Mouse (Mus musculus): ENCODE data around the gene Arg2. TPM values are rescaled to one million over a fixed set of nuclear protein-coding genes. Genes with fewer than 3 reads are reported as not detected.

Arg2 gene
- 2.8 and 3.7 TPM in 2 replicates for polyA plus RNA-seq (2021; fragmentation: Nextera tagmentation)
- long read RNA-seq, experiment 1, partial matches to known transcripts = 0 of 2 reads
- long read RNA-seq, experiment 1, other reads (novel, unspliced or antisense) = 0 of 2 reads
- long read RNA-seq, experiment 2, partial matches to known transcripts = 0 of 7 reads
- long read RNA-seq, experiment 2, other reads (novel, unspliced or antisense) = 3 of 7 reads

DNA sequence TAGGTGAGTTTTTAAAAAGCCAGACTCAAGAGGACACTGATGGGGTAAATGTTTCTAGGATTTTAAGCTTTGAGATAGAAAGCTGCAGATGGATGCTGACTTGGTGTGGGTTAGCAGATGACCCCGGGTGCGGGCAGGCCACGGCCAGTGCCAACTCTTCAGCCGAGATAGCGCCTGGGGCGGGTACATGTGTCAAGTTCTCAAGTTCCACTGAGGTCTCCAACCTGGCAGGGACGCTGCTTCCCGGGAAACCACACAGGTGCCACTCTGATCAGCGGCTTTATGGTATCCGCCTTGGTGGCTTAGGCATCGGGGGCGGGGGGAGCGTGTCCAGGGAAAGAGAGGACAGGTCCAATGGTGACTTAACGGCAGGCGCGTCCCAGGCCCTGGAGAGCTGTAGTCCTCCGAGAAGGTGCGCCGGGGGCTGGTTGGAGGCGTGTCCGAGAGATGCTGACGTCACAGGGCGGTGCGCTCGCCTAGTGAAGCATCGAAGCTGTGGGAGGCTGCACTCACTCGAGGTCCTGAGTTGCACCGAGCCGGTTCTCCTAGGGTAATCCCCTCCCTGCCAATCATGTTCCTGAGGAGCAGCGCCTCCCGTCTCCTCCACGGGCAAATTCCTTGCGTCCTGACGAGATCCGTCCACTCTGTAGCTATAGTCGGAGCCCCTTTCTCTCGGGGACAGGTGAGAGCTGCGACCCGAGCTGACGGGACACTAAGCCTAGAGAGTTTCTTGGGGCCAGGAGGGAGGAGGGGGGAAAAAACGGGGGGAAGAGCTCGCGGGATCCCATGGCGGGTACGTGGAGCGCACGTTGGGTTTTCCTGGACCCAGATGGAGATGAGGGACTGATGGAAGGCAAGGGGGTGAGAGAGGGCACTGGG is at the start of gene Arg2:
Arg2 (plus strand) TSS at position 479 of the 879 bp plus-strand sequence.

DNA sequence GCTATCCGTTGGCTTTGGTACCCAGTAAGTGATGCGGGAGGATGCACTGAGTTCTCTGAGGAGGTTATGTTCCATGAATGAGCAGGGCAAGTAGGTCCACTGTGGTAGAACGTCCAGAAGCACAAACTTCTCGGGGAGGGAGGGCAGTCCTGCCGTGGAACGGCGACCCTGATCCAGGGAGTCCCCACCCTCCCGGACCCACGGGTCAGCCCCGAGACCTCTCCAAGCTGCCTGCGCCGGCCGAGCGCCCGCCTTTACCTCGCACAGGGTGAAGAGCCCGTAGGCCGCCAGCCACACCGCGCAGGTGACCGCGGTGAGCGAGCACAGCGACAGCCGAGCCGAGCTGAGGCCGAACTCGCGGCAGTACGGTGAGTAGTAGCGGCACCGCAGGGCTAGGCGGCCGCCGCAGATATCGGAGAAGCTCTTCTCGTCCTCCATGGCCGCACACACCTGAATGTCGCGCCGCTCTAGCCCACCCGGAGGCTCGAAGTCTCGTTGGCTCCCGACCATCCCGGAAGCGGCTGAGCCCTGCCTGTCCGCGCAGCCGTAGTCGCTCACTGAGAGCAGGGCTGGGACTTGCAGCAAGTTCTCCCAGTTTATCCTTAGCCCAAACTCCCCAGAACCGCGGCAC is 41.3 kb upstream of the Arg2 start, which contains the start of gene Pigh:
Pigh (minus strand) TSS at position 470 of the 631 bp plus-strand sequence.

DNA sequence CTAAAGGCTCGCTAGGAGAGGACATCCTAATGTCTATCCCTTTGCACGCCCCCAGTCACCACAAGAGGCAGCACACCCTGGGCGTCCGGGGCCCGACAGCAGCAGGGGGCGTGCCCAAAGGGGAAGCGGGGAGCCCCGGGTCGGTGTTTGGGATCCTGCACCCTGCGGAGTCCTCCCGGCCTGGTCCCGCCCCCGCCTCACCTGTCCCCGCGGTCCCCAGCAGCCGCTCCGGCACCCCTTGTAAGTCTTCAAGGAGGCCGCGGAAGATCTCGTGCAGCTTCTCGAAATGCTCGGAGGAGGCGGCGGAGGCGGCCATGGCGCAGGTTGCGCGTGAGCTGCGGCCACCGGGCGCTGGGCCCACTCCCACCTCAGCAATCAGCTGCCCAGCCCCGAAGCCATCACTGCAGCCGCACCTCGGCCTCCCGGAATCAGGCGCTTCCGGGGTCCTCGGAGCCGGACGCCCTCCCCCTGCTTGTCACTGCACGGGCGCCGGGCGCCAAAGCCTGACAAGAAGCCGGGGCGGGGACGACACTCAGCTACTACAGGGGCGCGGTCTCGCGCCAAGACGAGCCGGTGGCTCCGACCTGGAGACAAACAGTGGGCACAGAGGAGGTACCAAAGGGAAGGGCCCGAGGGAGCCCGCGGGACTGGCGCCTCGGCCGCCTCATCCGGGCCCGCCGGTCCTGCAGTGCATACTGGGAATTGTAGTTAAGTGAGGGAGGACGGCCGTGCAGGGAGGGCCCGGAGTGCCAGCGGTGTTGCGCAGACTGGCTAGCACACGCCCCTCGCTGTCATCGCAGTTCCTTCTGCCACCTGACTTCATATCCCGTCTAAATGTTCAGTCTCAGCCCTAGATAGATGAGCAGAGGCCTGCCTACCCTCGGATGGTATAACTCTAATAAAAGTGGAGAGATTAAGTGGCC is 41.7 kb downstream of the Arg2 start, which contains the start of gene Vti1b:
Vti1b (minus strand) TSS at position 649 of the 923 bp plus-strand sequence.

DNA sequence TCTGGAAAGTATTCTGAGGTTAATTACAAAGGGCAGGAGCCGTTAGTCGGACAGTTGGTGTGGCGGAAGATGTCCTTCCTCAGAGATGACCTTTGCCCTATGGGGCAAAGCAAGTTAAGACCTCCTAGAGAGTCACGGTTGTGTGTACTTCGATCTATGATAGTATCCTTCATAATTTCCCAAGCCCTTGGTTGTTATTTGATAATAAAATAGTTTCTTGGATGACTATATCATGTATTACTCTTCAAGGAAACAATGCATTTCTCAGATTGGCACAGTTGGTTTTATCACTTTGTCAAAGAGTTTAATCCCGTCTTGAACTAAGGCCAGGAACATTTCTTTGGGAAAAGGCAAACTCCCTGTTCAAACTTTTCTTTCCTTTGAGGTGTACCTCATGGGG is 61.6 kb downstream of the Arg2 start, which contains the start of gene Rdh11:
Rdh11 (minus strand) TSS at position 101 of the 400 bp plus-strand sequence.

Other genes starting within 250 kb of the Arg2 start
- 0.45 and 2.1 TPM in 2 replicates for gene Plek2, start 223.8 kb upstream of the Arg2 start, polyA plus RNA-seq (2021; fragmentation: Nextera tagmentation)
- 8.1 and 8.8 TPM in 2 replicates for gene Tmem229b, start 123.2 kb upstream of the Arg2 start, polyA plus RNA-seq (2021; fragmentation: Nextera tagmentation)
- 2.8 and 3.5 TPM in 2 replicates for gene Plekhh1, start 101.6 kb upstream of the Arg2 start, polyA plus RNA-seq (2021; fragmentation: Nextera tagmentation)
- gene Pigh, start 41.1 kb upstream of the Arg2 start, polyA plus RNA-seq (2021; fragmentation: Nextera tagmentation) = 8.8 and 10.2 TPM in 2 replicates
- gene Vti1b, start 41.9 kb downstream of the Arg2 start, polyA plus RNA-seq (2021; fragmentation: Nextera tagmentation) = 315 and 321 TPM in 2 replicates
- gene Rdh11, start 61.5 kb downstream of the Arg2 start, polyA plus RNA-seq (2021; fragmentation: Nextera tagmentation) = 10.4 TPM in 2 replicates
- 2.4 and 3.0 TPM in 2 replicates for gene Rdh12, start 78.1 kb downstream of the Arg2 start, polyA plus RNA-seq (2021; fragmentation: Nextera tagmentation)
- 3.8 and 5.4 TPM in 2 replicates for gene Zfyve26, start 165.5 kb downstream of the Arg2 start, polyA plus RNA-seq (2021; fragmentation: Nextera tagmentation)
- 0.19 and 0.26 TPM in 2 replicates for gene Rad51b, start 166.5 kb downstream of the Arg2 start, polyA plus RNA-seq (2021; fragmentation: Nextera tagmentation)